Mouse (Mus musculus): ENCODE results near the gene Galc.

DNA sequence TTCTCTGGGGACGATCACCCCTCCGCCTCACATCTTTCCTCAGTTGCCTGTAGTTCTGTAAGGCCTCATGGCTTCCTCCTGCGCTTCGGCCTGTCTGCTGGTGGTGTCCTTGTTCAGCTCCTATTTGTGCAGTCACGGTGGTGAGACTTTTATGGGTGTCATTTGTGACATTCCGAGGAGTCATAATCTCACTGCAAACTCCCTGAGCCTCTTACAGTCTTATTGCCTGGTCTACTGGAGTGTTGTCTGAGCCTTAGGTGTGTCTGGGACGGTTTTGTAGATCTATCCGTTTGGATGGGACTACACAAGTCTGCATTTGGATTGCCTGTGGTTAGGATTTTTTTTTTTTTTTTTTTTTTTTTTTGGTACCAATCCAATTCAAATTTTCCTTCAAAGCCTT, 8.9 kb downstream of the Galc start:
- TF ChIP-seq FLI1 (IDR thresholded peaks at IDR 0.05; ENCODE audit: low read length) (no peak), GATA1 (IDR thresholded peaks at IDR 0.05; ENCODE audit: borderline replicate concordance, low read length) (no peak)

All from megakaryocyte, embryonic 14.5 days (primary cell).